Mouse (Mus musculus) heart, adult 2 months (tissue): ENCODE measurements around the gene Pink1.

Source experiments
- CTCF ChIP-seq: fragments of 200-600 bp; IDR thresholded peaks from 2 replicates; pipeline ENCODE4 v1.8.1; 2022; ENCODE audit warnings: antibody characterized with exemption, mild to moderate bottlenecking, moderate library complexity
- EP300 ChIP-seq: fragments of 200-500 bp; IDR thresholded peaks from 2 replicates; pipeline ENCODE4 v1.6.1; 2011; ENCODE audit warnings: low read depth, low read length, control low read depth; ENCODE audit not compliant: insufficient read depth
- POLR2A ChIP-seq: fragments of 200-500 bp; IDR thresholded peaks from 2 replicates; pipeline ENCODE4 v1.6.1; 2011; ENCODE audit warnings: mild to moderate bottlenecking, low read depth, low read length, control low read depth; ENCODE audit not compliant: insufficient read depth

GRCm38 (mm10) chr4:138293949-138294550, 32.1 kb downstream of the Pink1 start:
- TF ChIP-seq POLR2A, result no peak
- TF ChIP-seq CTCF, result no peak
- TF ChIP-seq EP300, result no peak
